Mouse (Mus musculus): Measurements from ENCODE around the gene Slc10a7.

GRCm38 (mm10) chr8:78577569-78577968 is 68.4 kb downstream of the Slc10a7 start:
- no peak for TF ChIP-seq CTCF (IDR thresholded peaks at IDR 0.05; ENCODE audit: low read depth, low read length)
- TF ChIP-seq POLR2A (IDR thresholded peaks at IDR 0.05; ENCODE audit: borderline replicate concordance, low read depth, low read length): no peak
